Comparison of ENCODE assay signal across 13 mouse cellular contexts in the genomic region with DNA sequence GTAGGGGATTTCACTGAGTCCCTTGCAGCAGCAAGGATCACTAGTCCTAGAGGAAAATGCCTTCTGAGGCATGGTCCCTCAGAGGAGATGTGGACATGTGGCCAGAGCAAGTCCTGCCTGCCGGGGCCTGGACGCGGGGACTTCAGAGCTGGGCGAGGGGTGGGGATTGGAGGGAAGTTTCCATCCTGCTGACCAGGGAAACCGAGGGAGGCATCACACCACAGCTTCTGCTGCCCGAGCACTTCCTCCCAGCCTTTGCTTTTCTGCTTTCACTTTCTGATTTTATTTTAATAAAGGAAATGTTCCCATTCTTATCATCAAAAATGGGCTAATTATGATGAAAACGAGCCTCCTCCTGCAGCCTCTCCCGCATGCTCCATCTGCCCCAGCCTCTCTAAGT. TPM values are rescaled to one million over a fixed set of nuclear protein-coding genes. Genes with fewer than 3 reads are reported as not detected.
DNase-seq lines count a peak whose midpoint lies in the region; ATAC-seq and TF ChIP-seq lines count a peak whose summit lies in the region.
"Had no signal": no experiment of that assay in that cellular context is flagged by ENCODE, and none has a peak within 500 bp of the region (broad histone marks: within the 10 kb centered on the region; RNA-seq: fewer than 3 reads in every experiment).

No protein-coding gene starts in this region.

- no peak for TF ChIP-seq EP300 in stomach, postnatal 0 days (optimal IDR thresholded peaks at IDR 0.05)

- 31% methylated on average over 8 of the region's 8 CpGs for WGBS in lung, adult 2 months
- 75% methylated on average over 8 of the region's 8 CpGs for WGBS in heart, embryonic 15.5 days
- WGBS in stomach, postnatal 0 days: 80% methylated on average over 8 of the region's 8 CpGs

- no peak for TF ChIP-seq POLR2A in lung, adult 2 months (IDR thresholded peaks at IDR 0.05; ENCODE audit: borderline replicate concordance, extremely low read depth, low read depth, low read length)

- H3K9me3 ChIP-seq in heart, embryonic 15.5 days (replicated peaks): no peaks in the 10 kb centered on the region
- H3K9me3 ChIP-seq in stomach, postnatal 0 days (ENCODE audit: control insufficient read depth, low read length): no peaks in the 10 kb centered on the region
- H3K9me3 ChIP-seq: hindbrain, embryonic 12.5 days had no signal

- peak overlapping the region; percentile 50 for H3K4me3 ChIP-seq in lung, adult 2 months (replicated peaks; ENCODE audit: extremely low read depth, low read depth, low read length)
- no peak overlapping the region for H3K4me3 ChIP-seq in heart, embryonic 15.5 days
- no peak overlapping the region for H3K4me3 ChIP-seq in stomach, postnatal 0 days (ENCODE audit: low read depth, low read length)
- H3K4me3 ChIP-seq: hindbrain, embryonic 12.5 days had no signal

- peaks cover 34% of the 10 kb centered on the region for H3K36me3 ChIP-seq in heart, embryonic 15.5 days
- H3K36me3 ChIP-seq in stomach, postnatal 0 days (ENCODE audit: control insufficient read depth, insufficient read depth, low read length): peaks cover 14% of the 10 kb centered on the region

- peaks cover 21% of the 10 kb centered on the region for H3K4me1 ChIP-seq in lung, adult 2 months (ENCODE audit: control insufficient read depth, insufficient read depth, low read length)
- 0 out of 2 replicates have a peak, but pooled peaks cover 2% of the 10 kb centered on the region for H3K4me1 ChIP-seq in heart, embryonic 15.5 days (replicated peaks)
- no peaks in the 10 kb centered on the region for H3K4me1 ChIP-seq in stomach, postnatal 0 days (replicated peaks; ENCODE audit: control insufficient read depth, insufficient read depth)
- H3K4me1 ChIP-seq: hindbrain, embryonic 12.5 days had no signal

- H3K4me2 ChIP-seq in heart, embryonic 15.5 days: no peak overlapping the region
- H3K4me2 ChIP-seq in stomach, postnatal 0 days (replicated peaks; ENCODE audit: low read depth): no peak overlapping the region
- H3K4me2 ChIP-seq: hindbrain, embryonic 12.5 days had no signal

- TF ChIP-seq CTCF in lung, adult 2 months (IDR thresholded peaks at IDR 0.05; ENCODE audit: insufficient read depth, low read length): no peak
- no peak for TF ChIP-seq CTCF in stomach, postnatal 0 days (IDR thresholded peaks at IDR 0.05; ENCODE audit: low read depth)

- ATAC-seq in heart, embryonic 15.5 days (replicated peaks; ENCODE audit: insufficient number of reproducible peaks, insufficient read depth, low FRiP score, low read depth): no peak
- peak; percentile 74 for ATAC-seq in megakaryocyte, adult 5-6 weeks (ENCODE audit: poor library complexity, severe bottlenecking)
- ATAC-seq in stomach, postnatal 0 days (ENCODE audit: low FRiP score, low TSS enrichment): no peak

- DNase-seq in adrenal gland, postnatal 36 days: peak; percentile 15 to 42
- no peak for DNase-seq in adrenal gland, adult 2 months
- DNase-seq in lung, adult 2 months: no peak
- DNase-seq in lung, postnatal 36 days: no peak
- no peak for DNase-seq in stomach, postnatal 0 days (ENCODE audit: low spot score)
- no peak for DNase-seq in cerebellum, postnatal 14 days
- DNase-seq: adrenal gland, adult 8-10 months; cerebellum, adult 9-10 months; left cerebral cortex, postnatal 4 days; thymus, postnatal 25 days had no signal

- H3K27ac ChIP-seq in heart, embryonic 15.5 days: peak overlapping the region; percentile 30; the same call in 1 of the 2 replicates
- no peak overlapping the region; the same call in 1 of the 2 replicates for H3K27ac ChIP-seq in stomach, postnatal 0 days (replicated peaks)
- H3K27ac ChIP-seq: hindbrain, embryonic 12.5 days had no signal

- H3K9ac ChIP-seq in heart, embryonic 15.5 days: no peak overlapping the region
- H3K9ac ChIP-seq in stomach, postnatal 0 days (ENCODE audit: low read length): no peak overlapping the region
- H3K9ac ChIP-seq: hindbrain, embryonic 12.5 days had no signal

- no peaks in the 10 kb centered on the region for H3K27me3 ChIP-seq in heart, embryonic 15.5 days
- H3K27me3 ChIP-seq in stomach, postnatal 0 days (ENCODE audit: control insufficient read depth, insufficient read depth, low read length): no peaks in the 10 kb centered on the region
- H3K27me3 ChIP-seq: hindbrain, embryonic 12.5 days had no signal

RNA-seq across cellular contexts. Expression of a gene that starts 27.5 kb away (rescaled TPM):
- total RNA-seq in adrenal gland, postnatal 36 days (2021): 10 to 100 TPM; 55.9 to 86.3 TPM
- 10 to 100 TPM; 62.2 to 75.5 TPM for total RNA-seq in adrenal gland, adult 2 months (2021)
- polyA plus RNA-seq in adrenal gland, adult 2 months (2012; rRNA removed): 204 and 238 TPM in 2 replicates
- 104 and 266 TPM in 2 replicates for polyA plus RNA-seq in lung, adult 2 months (2012; rRNA removed)
- polyA plus RNA-seq in heart, embryonic 15.5 days (2015; fragmentation: Nextera tagmentation; extraction: Ambion mirVana): 45.1 and 58.7 TPM in 2 replicates
- 15.9 and 17.3 TPM in 2 replicates for total RNA-seq in megakaryocyte, adult 5-6 weeks (2015)
- 20.9 and 21.0 TPM in 2 replicates for total RNA-seq in megakaryocyte, adult 5-6 weeks (2017)
- polyA plus RNA-seq in stomach, postnatal 0 days (2015; fragmentation: Nextera tagmentation; extraction: Ambion mirVana): 29.5 and 30.5 TPM in 2 replicates

Comparison
In these comparisons a context has a peak if more than half of its experiments do, and no peak if none do; other contexts are left out.
1. DNase-seq: peak in adrenal gland, postnatal 36 days (2 of 2); none in adrenal gland, adult 2 months (single experiment), lung, adult 2 months (single experiment), lung, postnatal 36 days (single experiment), stomach, postnatal 0 days (single experiment) and cerebellum, postnatal 14 days (0 of 2).